Mouse (Mus musculus): ENCODE results near the gene Nos1.
A peak's percentile ranks its signal among the peaks of the same experiment; 100 is the strongest.

Gene Nos1

DNA sequence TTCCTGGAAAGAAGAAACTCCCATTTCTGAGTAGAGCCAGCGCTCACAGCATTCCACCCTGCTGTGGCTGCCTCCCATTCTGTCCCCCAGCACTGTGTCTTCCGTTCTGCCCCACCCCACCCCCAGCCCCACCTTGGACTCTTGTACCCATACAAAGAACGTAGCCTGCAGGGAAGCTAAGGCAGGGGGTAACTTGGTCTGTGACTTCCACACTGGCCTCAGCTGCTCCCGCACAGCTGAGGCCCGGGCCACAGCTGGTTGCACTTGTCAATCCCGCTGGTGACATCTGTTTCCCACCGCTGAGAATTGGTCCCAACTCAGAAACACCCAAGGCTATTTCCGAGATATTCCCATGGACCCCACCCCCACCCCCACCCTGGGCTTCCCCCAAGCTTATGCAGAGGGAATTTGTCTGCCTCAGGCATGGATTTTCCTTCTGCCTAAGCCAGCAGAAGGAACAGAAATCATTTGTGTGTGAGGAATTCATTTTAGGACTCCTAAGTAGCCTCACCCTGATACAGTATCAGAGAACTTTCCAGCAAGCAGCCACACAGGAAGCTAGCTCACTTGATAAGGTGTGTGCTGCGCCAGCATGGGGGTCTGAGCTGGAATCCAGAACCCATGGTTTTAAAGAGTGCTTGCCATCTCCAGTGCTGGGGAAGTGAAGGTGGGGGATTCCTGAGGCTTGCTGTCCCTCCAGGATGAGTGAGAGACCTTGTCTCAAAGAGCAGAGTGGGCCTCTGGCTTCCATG is 117.4 kb downstream of the Nos1 start:
- no peak for DNase-seq (ENCODE audit: low read depth, low spot score)

- no peak for DNase-seq (ENCODE audit: low read depth, low spot score)
Observed at GRCm38 (mm10) chr5:117899361-117899760, 118.5 kb downstream of the Nos1 start.

- DNase-seq (ENCODE audit: low read depth, low spot score): no peak
Observed at GRCm38 (mm10) chr5:117900921-117901705, 120.3 kb downstream of the Nos1 start.

DNA sequence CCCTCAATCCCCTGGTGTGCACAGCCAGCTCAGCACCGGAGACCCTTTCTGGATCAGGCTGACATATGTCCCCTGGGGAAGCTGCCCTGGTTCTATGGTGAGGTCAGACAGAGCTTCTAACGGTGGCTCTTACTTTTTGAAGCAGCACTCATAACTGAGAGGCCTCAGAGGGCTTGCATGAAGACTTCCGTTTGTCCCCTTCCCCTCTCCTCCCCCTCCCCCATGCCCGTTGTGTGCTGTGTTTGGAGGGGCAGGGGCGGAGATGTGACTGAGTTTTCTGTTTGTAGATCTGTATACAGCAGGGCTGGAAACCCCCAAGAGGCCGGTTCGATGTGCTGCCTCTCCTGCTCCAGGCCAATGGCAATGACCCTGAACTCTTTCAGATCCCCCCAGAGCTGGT is 122.7 kb downstream of the Nos1 start:
- DNase-seq (ENCODE audit: low read depth, low spot score): no peak

DNA sequence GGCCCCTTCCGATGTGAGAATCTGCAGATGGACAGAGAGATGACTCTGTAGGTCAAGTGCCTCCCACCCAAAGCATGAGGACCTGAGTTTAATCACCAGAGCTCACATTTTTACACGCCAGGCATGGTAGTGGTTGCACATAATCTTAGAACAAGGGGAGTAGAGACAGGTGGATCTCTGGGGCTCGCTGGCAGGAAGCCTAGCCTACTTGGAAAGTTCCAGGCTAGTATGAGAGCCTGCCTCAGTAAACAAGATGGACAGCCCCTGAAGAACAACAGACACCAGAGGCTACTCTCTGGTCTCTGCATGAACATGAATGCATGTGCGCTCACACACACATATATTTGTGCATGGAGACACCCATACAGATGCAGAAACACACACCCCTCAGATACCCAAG is 124.9 kb downstream of the Nos1 start:
- DNase-seq (ENCODE audit: low read depth, low spot score): no peak

DNA sequence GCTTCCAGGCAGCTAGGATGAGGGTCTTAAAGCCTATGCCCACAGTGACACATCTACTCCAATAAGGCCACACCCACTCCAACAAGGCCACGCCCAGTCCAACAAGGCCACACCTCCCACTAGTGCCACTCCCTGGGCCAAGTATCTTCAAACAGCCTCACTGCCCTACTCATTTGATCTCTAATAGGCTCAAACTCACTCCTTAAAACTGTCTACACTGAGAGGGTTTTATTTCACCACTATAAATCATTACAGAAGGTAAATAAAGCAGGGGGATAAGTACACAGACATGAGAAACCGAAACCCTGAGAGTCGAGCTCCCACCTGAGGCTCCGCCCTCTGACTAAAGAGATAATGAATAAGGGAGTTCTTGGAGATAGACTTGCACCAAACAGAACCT is 128.7 kb downstream of the Nos1 start:
- DNase-seq (ENCODE audit: low read depth, low spot score): no peak

GRCm38 (mm10) chr5:117916349-117916748 is 135.5 kb downstream of the Nos1 start:
- DNase-seq (ENCODE audit: low read depth, low spot score): no peak

DNA sequence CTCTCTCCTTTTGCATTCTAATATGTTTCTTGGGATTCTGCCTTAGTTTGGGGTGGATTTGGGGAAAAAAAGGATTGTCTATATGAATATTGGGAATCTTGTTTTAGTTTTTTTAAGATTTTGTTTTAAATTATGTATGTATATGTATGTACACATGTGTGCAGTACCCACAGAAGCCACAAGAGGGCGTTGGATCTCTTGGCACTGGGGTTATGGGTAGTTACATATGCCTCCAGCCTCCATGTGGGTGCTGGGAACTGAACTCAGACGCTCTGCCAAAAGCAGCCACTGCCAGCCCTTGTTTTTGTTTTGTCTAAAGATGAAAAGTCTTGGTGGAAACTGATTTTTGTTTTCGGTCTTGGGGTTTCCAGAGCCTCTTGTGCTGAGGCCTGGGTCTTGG is 136.1 kb downstream of the Nos1 start:
- no peak for DNase-seq (ENCODE audit: low read depth, low spot score)

GRCm38 (mm10) chr5:117921786-117922528 is 141.1 kb downstream of the Nos1 start:
- DNase-seq (ENCODE audit: low read depth, low spot score): no peak

DNA sequence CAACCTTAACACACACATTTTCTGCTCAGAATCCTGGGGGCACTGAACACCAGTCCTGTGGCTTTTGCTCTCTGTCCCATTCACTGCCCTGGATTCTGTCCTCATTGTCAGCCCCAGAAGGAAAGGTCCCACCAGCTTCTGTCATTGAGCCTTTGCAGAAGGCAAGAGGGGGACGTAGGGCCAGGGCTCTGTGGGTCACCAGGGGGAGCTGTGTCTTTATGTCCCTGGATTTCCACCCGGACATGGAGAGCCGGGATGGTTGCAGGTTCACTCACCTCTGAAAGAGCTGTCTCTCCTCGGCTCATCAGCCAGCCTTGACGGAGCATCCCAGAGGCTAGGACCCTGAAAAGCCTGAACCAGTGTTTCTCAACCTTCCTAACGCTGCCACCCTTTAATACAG is 142.9 kb downstream of the Nos1 start:
- no peak for DNase-seq (ENCODE audit: low read depth, low spot score)

DNA sequence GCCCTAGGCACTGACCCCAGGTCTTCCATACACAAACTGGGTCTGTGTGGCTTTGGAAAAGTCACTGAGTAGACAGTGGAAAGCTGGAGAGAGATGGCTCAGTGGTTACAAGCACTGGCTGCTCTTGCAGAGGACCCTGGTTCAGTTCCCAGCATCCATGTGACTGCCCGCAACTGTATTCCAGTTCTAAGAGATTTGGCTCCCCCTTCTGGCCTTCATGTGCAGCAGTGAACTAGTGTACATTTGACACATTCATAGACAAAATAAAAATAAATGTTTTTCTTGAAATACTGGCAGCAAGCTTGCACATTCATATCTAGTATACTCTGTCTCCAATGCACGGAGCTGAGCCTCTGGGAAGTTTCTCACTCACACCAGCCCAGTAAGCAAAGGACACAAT is 147.7 kb downstream of the Nos1 start:
- peak; percentile 13 for DNase-seq (ENCODE audit: low read depth, low spot score)

DNA sequence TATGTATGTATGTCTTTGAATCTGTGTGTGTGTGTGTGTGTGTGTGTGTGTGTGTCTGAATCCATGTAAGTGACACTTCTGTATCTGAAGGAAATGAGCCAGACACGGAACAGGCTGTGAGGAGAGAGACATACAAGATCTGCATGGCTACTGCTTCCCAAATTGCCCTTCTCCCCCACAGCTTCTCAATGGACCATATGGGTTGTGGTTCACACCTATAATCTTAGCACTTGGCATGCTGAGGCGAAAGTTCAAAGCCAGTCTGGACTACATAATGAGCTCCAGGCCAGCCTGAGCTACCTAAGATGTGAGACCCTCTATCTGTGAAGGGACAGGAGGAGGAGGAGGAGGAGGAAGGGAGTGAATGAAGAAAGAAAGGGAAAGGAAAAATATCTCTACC is 151.4 kb downstream of the Nos1 start:
- no peak for DNase-seq (ENCODE audit: low read depth, low spot score)

DNA sequence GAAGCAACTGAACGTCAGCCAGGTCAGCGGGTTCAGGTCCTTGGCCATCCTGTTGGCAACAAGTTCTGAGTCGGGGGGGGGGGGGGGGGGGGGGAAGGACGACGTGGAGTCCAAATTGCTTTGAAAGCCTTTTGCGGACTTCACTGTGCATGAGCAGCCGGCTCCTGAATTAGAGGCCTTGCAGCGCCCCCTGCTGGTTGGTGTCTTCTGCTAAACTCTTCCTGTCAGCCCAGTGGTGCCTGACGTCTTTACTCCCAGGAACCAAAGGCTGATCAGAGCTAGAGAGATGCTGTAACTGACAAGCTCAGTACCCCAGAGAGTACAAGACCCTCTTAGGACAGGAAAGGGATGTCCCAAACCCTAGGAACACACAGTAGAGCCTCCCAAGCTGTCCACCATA is 152.0 kb downstream of the Nos1 start:
- DNase-seq (ENCODE audit: low read depth, low spot score): peak; percentile 84

GRCm38 (mm10) chr5:117936346-117936745 is 155.5 kb downstream of the Nos1 start:
- no peak for DNase-seq (ENCODE audit: low read depth, low spot score)

DNA sequence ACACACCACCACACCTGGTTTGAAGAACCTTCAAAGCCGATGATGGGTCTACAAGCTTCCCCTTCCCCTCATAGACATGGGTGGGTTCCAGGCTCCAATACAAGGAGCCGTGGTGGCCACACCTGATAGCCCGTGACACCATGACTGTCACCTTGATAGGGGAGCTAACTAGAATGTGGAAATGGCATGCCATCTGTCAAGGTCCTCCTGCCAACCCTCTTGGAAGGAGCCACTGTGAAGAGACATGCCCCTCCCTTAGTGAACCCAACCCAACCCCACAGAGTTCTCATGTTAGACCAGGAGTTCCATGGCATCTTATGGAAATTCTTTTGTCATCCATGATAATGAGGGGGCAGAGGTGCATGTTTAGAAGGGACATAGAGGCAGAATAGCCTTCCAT is 156.4 kb downstream of the Nos1 start:
- no peak for DNase-seq (ENCODE audit: low read depth, low spot score)

DNA sequence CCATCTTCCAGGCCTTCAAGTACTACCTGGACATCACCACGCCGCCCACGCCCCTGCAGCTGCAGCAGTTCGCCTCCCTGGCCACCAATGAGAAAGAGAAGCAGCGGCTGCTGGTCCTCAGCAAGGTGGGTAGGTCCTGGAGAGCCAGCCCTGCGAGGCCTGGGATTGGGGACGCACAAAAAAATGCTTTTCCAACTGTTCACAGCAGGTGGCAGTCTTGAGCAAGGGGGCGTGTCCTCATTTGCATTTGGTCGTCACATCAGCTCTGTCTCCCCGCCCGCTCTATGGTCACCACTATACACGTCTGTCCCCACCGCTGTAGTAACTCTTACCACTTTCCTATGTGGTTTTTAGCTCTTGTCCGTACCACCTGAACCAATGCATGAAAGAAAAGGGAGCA is 157.3 kb downstream of the Nos1 start:
- DNase-seq (ENCODE audit: low read depth, low spot score): peak; percentile 40

- no peak for DNase-seq (ENCODE audit: low read depth, low spot score)
Observed at GRCm38 (mm10) chr5:117939402-117939801, 158.6 kb downstream of the Nos1 start.

GRCm38 (mm10) chr5:117941552-117941951 is 160.7 kb downstream of the Nos1 start:
- DNase-seq (ENCODE audit: low read depth, low spot score): peak; percentile 14

DNA sequence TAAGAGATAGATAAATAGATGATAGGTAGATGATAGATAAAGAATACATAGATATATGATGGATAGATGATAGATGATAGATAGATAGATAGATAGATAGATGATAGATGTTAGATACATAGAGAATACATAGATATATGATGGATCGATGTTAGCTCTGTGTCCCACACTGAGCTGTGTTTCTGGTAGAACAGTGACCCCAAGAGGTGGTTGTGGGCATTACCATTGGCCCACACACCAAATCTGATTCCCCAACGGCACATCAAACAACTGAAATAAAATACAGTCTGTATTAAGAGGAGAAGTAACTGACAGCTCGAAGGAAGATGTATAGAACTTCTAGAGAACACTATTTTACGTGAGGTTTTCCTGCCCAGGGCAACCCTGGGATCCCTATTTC is 165.8 kb downstream of the Nos1 start:
- DNase-seq (ENCODE audit: low read depth, low spot score): peak; percentile 54

DNA sequence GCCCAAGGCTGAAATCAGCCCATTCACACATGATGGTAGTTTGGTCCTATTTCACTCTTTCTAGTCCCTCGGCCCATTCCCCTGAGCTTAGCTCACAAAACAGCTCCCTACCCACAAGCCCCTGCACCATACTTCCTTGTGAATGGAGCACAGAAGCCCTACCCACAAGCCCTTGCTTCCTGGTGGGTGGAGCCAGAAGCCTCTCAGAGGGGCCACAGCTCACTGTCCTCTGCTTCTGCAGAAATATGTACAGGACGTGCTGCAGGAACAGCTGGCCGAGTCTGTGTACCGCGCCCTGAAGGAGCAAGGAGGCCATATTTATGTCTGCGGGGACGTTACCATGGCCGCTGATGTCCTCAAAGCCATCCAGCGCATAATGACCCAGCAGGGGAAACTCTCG is 168.6 kb downstream of the Nos1 start:
- DNase-seq (ENCODE audit: low read depth, low spot score): no peak

DNA sequence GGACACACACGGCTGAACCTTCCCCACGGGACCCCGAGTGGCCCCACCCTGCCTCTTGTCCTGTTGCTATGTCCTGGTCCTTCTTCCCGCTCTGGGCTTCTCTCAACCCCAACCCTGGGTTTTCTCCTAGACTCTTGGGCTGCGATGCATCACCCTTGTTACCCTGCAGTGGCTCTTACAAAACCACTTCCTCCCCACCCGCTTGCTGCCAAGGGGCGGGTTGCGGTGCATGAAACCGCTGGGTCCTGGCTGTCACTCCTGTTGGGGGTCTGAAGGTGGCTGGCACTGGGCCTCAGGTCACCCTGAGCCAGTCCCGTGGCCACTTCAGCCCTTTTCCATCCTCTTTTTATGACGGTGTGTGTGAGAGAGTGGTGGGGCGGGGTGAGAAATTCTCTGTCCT is 173.1 kb downstream of the Nos1 start:
- DNase-seq (ENCODE audit: low read depth, low spot score): no peak

DNA sequence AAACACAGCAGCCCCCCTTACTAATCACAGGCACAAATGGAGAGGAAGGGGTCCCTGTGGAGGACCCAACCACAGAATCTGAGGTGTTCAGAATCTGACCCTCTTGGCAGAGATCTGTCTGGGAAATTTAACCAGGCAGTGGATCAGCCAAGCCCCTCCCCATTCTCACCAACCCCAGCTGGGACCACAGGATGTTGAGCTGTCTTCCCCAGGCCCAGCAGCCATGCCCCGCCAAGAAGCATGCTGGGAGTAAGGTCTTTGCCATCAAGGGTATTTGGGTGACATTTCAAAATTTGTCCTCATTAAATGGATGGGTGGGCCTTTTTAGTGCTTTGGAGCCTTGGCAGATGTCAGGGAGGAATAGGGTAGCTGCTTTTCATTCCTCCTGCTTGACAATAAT is 173.6 kb downstream of the Nos1 start:
- no peak for DNase-seq (ENCODE audit: low read depth, low spot score)

All from 3T3-L1 (cell line).